Mouse (Mus musculus) heart, postnatal 10 days (tissue): ENCODE measurements at regions not wholly inside any gene's neighbourhood (a gene's known extent, or its start where the extent isn't known, plus 50 kb on each side); places are given as distances from the start of the nearest gene placed in this dataset.

Source experiments
- DNase-seq, 2 experiments: peaks; one replicate each; pipeline ENCODE4 v3.0.0; 2021
- intact Hi-C: fragments of 180-260 bp; cut with DNase I; formaldehyde crosslinking; loops from one replicate; pipeline ENCODE4 v1.15.1; 2025

DNA sequence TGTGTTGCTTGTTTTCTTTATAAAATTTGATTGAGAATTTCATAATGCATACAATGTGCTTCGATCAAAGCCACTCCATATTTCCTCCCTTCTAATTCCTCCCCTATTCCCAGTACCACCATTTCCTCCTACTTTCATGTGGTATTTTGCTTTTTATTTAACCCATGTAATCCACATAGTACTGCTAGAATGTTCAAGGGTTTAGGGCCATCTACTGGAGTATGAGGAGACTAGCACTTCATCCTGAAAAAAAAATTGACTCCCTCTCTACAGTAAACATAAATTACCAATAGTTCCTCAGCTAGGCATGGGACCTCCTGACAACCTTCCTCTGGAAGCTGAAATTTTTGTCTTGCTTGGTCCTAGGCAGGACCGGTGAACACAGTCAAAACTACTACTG lies 163.0 kb downstream of the Gpr165 start:
- intact Hi-C loops: loop anchor here (10.0 kb wide), 2 partner anchors 541 to 701 kb away; no protein-coding TSS in a partner anchor

DNA sequence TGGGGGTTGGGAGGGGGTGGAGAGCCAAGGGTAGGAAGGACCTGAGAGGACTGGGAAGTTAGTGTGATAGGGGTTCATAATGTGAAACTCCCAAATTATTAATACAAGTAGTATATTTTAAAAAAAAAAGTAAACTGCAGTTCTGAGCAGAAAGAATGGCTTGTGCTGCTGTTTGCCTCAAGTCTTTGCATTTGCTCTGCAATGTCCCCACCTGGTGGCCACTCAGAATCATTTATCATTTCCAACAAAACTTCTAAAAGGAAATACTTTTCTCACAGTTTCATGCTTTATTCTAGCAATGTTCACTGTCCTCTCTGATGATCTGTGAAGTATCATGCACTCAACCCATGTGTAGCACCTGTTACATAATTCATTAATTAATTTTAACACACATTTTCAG lies 165.5 kb downstream of the Gpr165 start:
- DNase-seq: peak; percentile 5 to 12
- intact Hi-C loops: loop anchor here (1.0 to 10.0 kb wide), 4 partner anchors 378 to 872 kb away; no protein-coding TSS in a partner anchor

More for the DNA sequence above, 163.0 kb downstream of the Gpr165 start:
- DNase-seq: no peak

DNA sequence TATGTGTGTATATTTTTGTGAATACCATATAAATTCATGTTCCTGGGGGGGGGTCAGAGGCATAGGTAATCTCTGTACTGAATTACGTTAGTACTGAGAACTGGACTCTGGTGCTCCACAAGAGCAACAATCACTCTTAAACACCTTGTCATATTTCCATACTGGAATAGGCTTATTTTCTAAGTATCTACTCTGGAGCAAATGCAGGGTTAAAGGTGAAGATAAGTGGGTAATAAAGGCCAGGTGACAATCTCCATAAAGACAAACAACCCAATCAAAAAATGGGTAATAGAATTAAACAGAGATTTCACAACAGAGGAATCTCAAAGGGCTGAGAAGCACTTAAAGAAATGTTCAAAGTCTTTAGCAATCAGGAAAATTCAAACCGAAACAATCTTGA lies 165.9 kb downstream of the Gpr165 start:
- intact Hi-C loops: loop anchor here (2.0 to 10.0 kb wide), 3 partner anchors 378 to 704 kb away; no protein-coding TSS in a partner anchor
- no peak for DNase-seq

DNA sequence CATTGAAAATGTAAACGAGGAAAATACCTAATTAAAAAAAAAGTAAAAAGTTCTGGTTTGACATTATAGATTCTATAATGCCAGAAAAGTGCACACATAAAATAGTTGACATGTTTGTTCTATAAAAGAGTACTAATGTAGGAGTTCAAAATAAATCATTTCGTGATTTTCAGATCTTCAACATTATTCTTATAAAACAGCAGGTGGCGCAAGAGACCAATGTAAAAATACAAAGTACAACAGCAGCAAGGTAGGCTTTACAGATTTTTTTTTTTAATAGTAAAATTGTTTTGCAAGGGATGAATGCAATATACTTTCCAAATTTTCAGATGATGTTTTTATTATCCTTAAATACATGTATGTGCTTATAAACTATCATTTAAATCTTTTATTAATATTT lies 171.8 kb upstream of the Pgr15l start:
- intact Hi-C loops: loop anchor here (1.0 to 5.0 kb wide), 2 partner anchors 531 to 1782 kb away; no protein-coding TSS in a partner anchor
- peak in 1 of 2 experiments; percentile 2 for DNase-seq
